Mouse (Mus musculus) CD4-positive, CD25-positive, alpha-beta regulatory T cell, adult 4 months (primary cell): ENCODE measurements around the gene Mcm2. TPM values are rescaled to one million over a fixed set of nuclear protein-coding genes. Genes with fewer than 3 reads are reported as not detected.
A peak's percentile ranks its signal among the peaks of the same experiment; 100 is the strongest.

ENCODE experiments used
- ATAC-seq: one replicate; pipeline ENCODE4 v1.8.0; 2017
- polyA plus RNA-seq, 2 experiments: library from polyadenylated mRNA; unstranded; fragments of 100-300 nt; shearing (Covaris generic); gene quantifications; one replicate each; pipeline ENCODE4 v1.2.1; 2017

Mcm2 gene
- polyA plus RNA-seq, result 10 to 100 TPM; 19.8 to 34.7 TPM

GRCm38 (mm10) chr6:88898534-88899048 lies at the start of gene Mcm2:
Gene Mcm2 (minus strand): TSS chr6:88898780.
- peak; percentile 75 for ATAC-seq

- ATAC-seq, result no peak
Measured at GRCm38 (mm10) chr6:88947771-88948170, 49.2 kb upstream of the Mcm2 start.

GRCm38 (mm10) chr6:88946442-88946841 lies 47.9 kb upstream of the Mcm2 start:
- no peak for ATAC-seq

- no peak for ATAC-seq
Measured at GRCm38 (mm10) chr6:88943666-88944065, 45.1 kb upstream of the Mcm2 start.

GRCm38 (mm10) chr6:88942595-88942994 lies 44.0 kb upstream of the Mcm2 start:
- no peak for ATAC-seq

- no peak for ATAC-seq
Measured at GRCm38 (mm10) chr6:88941628-88942027, 43.0 kb upstream of the Mcm2 start.

- no peak for ATAC-seq
Measured at GRCm38 (mm10) chr6:88940090-88940916, 41.7 kb upstream of the Mcm2 start.

- peak; percentile 75 for ATAC-seq
Measured at GRCm38 (mm10) chr6:88939281-88940089, 40.9 kb upstream of the Mcm2 start.

- ATAC-seq, result no peak
Measured at GRCm38 (mm10) chr6:88938664-88939055, 40.1 kb upstream of the Mcm2 start.

- ATAC-seq, result peak; percentile 39
Measured at GRCm38 (mm10) chr6:88937971-88938663, 39.5 kb upstream of the Mcm2 start.

GRCm38 (mm10) chr6:88937214-88937549 lies 38.6 kb upstream of the Mcm2 start:
- ATAC-seq, result no peak

GRCm38 (mm10) chr6:88936342-88937213 lies 38.0 kb upstream of the Mcm2 start:
- ATAC-seq, result no peak

GRCm38 (mm10) chr6:88935735-88936276 lies 37.2 kb upstream of the Mcm2 start:
- no peak for ATAC-seq

- no peak for ATAC-seq
Measured at GRCm38 (mm10) chr6:88934816-88935215, 36.2 kb upstream of the Mcm2 start.

GRCm38 (mm10) chr6:88934132-88934531 lies 35.6 kb upstream of the Mcm2 start:
- no peak for ATAC-seq

- ATAC-seq, result no peak
Measured at GRCm38 (mm10) chr6:88931449-88931848, 32.9 kb upstream of the Mcm2 start.

- ATAC-seq, result no peak
Measured at GRCm38 (mm10) chr6:88930049-88930448, 31.5 kb upstream of the Mcm2 start.

- ATAC-seq, result no peak
Measured at GRCm38 (mm10) chr6:88929451-88929850, 30.9 kb upstream of the Mcm2 start.

GRCm38 (mm10) chr6:88928576-88928975 lies 30.0 kb upstream of the Mcm2 start:
- no peak for ATAC-seq

GRCm38 (mm10) chr6:88928026-88928425 lies 29.4 kb upstream of the Mcm2 start:
- no peak for ATAC-seq

GRCm38 (mm10) chr6:88927595-88927994 lies 29.0 kb upstream of the Mcm2 start:
- peak; percentile 74 for ATAC-seq

- peak; percentile 67 for ATAC-seq
Measured at GRCm38 (mm10) chr6:88926870-88927269, 28.3 kb upstream of the Mcm2 start.
